Comparison of ENCODE assay signal across 16 mouse cellular contexts in genomic region chr14:54960769-54961168, GRCm38 (mm10). TPM values are rescaled to one million over a fixed set of nuclear protein-coding genes. Genes with fewer than 3 reads are reported as not detected.
DNase-seq lines count a peak whose midpoint lies in the region; ATAC-seq and TF ChIP-seq lines count a peak whose summit lies in the region.
"Had no signal": no experiment of that assay in that cellular context is flagged by ENCODE, and none has a peak within 500 bp of the region (broad histone marks: within the 10 kb centered on the region; RNA-seq: fewer than 3 reads in every experiment).

No protein-coding gene starts in this region.

- TF ChIP-seq POLR2A in brain, embryonic 14.5 days (IDR thresholded peaks at IDR 0.05; ENCODE audit: borderline replicate concordance, extremely low read depth, insufficient read depth, insufficient read length, poor library complexity, severe bottlenecking), result no peak

- intact Hi-C loops in heart, postnatal 10 days (cut with DNase I), result no loop called here
- intact Hi-C loops in gastrocnemius, adult 2 months (cut with DNase I), result no loop called here

- 39% methylated on average over 10 of the region's 10 CpGs for WGBS in heart, embryonic 12.5 days
- 66% methylated on average over 10 of the region's 10 CpGs for whole genome bisulfite sequencing in intestine, postnatal 0 days

- H3K27ac ChIP-seq in heart, embryonic 12.5 days (ENCODE audit: poor library complexity, severe bottlenecking), result peak overlapping the region; percentile 94
- H3K27ac ChIP-seq in gastrocnemius, adult 2 months, result no peak overlapping the region
- no peak overlapping the region for H3K27ac ChIP-seq in intestine, postnatal 0 days (ENCODE audit: low read depth, low read length)
- H3K27ac ChIP-seq: forebrain, embryonic 13.5 days had no signal

- no peak for TF ChIP-seq CTCF in brain, embryonic 14.5 days (IDR thresholded peaks at IDR 0.05; ENCODE audit: borderline replicate concordance, extremely low read depth, insufficient read depth, insufficient read length)
- no peak for TF ChIP-seq CTCF in gastrocnemius, adult 2 months (IDR thresholded peaks at IDR 0.05)
- TF ChIP-seq CTCF in intestine, postnatal 0 days (IDR thresholded peaks at IDR 0.05; ENCODE audit: low read depth), result no peak

- no peaks in the 10 kb centered on the region for H3K9me3 ChIP-seq in heart, embryonic 12.5 days (replicated peaks)
- no peaks in the 10 kb centered on the region for H3K9me3 ChIP-seq in intestine, postnatal 0 days (ENCODE audit: control insufficient read depth)
- H3K9me3 ChIP-seq: forebrain, embryonic 13.5 days had no signal

- peak overlapping the region; percentile 68 for H3K4me2 ChIP-seq in heart, embryonic 12.5 days
- H3K4me2 ChIP-seq in intestine, postnatal 0 days (replicated peaks; ENCODE audit: low read depth), result no peak overlapping the region
- H3K4me2 ChIP-seq: forebrain, embryonic 13.5 days had no signal

- DNase-seq in heart, postnatal 10 days, result no peak
- DNase-seq in CD4-positive helper T cell, adult 2 months (ENCODE audit: low read depth, low spot score), result peak; percentile 16
- peak; percentile 17 for DNase-seq in brain, embryonic 14.5 days (ENCODE audit: low read depth)
- peak; percentile 38 to 66 for DNase-seq in layer of hippocampus, postnatal 14 days (ENCODE audit: low spot score in 2 of 2)
- DNase-seq in gastrocnemius, adult 2 months, result no peak
- DNase-seq in liver, result no peak
- DNase-seq: kidney, adult 11 months; lung, postnatal 10 days had no signal

- H3K36me3 ChIP-seq in heart, embryonic 12.5 days, result peaks cover 82% of the 10 kb centered on the region
- H3K36me3 ChIP-seq in intestine, postnatal 0 days (ENCODE audit: control insufficient read depth, insufficient read depth), result no peaks in the 10 kb centered on the region

- no peaks in the 10 kb centered on the region for H3K27me3 ChIP-seq in heart, embryonic 12.5 days (replicated peaks)
- no peaks in the 10 kb centered on the region for H3K27me3 ChIP-seq in intestine, postnatal 0 days (replicated peaks; ENCODE audit: control insufficient read depth, insufficient read depth, low read length)
- H3K27me3 ChIP-seq: forebrain, embryonic 13.5 days had no signal

- peak overlapping the region; percentile 88 for H3K9ac ChIP-seq in heart, embryonic 12.5 days
- no peak overlapping the region for H3K9ac ChIP-seq in intestine, postnatal 0 days (ENCODE audit: low read depth, low read length)
- H3K9ac ChIP-seq: forebrain, embryonic 13.5 days had no signal

- no peak for ATAC-seq in heart, embryonic 12.5 days (ENCODE audit: insufficient number of reproducible peaks, low FRiP score)
- ATAC-seq in intestine, postnatal 0 days, result no peak
- ATAC-seq: forebrain, embryonic 13.5 days; midbrain, embryonic 16.5 days had no signal

- peaks cover 51% of the 10 kb centered on the region for H3K4me1 ChIP-seq in heart, embryonic 12.5 days (replicated peaks)
- no peaks in the 10 kb centered on the region for H3K4me1 ChIP-seq in intestine, postnatal 0 days (replicated peaks; ENCODE audit: control insufficient read depth, insufficient read depth, low read length)
- H3K4me1 ChIP-seq: forebrain, embryonic 13.5 days had no signal

- H3K4me3 ChIP-seq in heart, embryonic 12.5 days, result peak overlapping the region; percentile 61
- H3K4me3 ChIP-seq in gastrocnemius, adult 2 months, result no peak overlapping the region
- no peak overlapping the region for H3K4me3 ChIP-seq in intestine, postnatal 0 days (ENCODE audit: low read depth, low read length)
- H3K4me3 ChIP-seq: forebrain, embryonic 13.5 days had no signal

RNA-seq across cellular contexts. Expression of gene Myh6, which starts 6.0 kb away (rescaled TPM):
- 2,737 and 2,858 TPM in 2 replicates for polyA plus RNA-seq in heart, embryonic 12.5 days (2016; fragmentation: Nextera tagmentation; extraction: Ambion mirVana)
- over 10,000 TPM; 20,580 to 20,870 TPM for total RNA-seq in heart, postnatal 10 days (2021)
- polyA plus RNA-seq in brain, embryonic 14.5 days (2012; rRNA removed), result 0.05 and 0.18 TPM in 2 replicates
- total RNA-seq in layer of hippocampus, postnatal 14 days (2021), result 1 to 10 TPM; 2.0 to 2.8 TPM
- total RNA-seq in gastrocnemius, adult 2 months (2021), result 100 to 1,000 TPM; 109 to 348 TPM
- polyA plus RNA-seq in intestine, postnatal 0 days (2015; fragmentation: Nextera tagmentation; extraction: Ambion mirVana), result 0.53 TPM in 1 of 2 replicates, not detected in the other
- total RNA-seq: liver, adult 2 months had no signal
- polyA plus RNA-seq: gonadal fat pad, adult 2 months had no signal

RNA-seq across cellular contexts. Expression of gene Gm17428, which starts 16.0 kb away (rescaled TPM):
- polyA plus RNA-seq in heart, embryonic 12.5 days (2016; fragmentation: Nextera tagmentation; extraction: Ambion mirVana), result not detected in 2 replicates
- not detected for total RNA-seq in heart, postnatal 10 days (2021)
- not detected in 2 replicates for polyA plus RNA-seq in brain, embryonic 14.5 days (2012; rRNA removed)
- not detected for total RNA-seq in layer of hippocampus, postnatal 14 days (2021)
- total RNA-seq in gastrocnemius, adult 2 months (2021), result not detected
- polyA plus RNA-seq in intestine, postnatal 0 days (2015; fragmentation: Nextera tagmentation; extraction: Ambion mirVana), result not detected in 2 replicates
- total RNA-seq: ES-E14; liver, adult 2 months had no signal
- polyA plus RNA-seq: forebrain, embryonic 13.5 days; gonadal fat pad, adult 2 months; large intestine, adult 2 months; liver, adult 2 months; midbrain, embryonic 16.5 days had no signal

RNA-seq across cellular contexts. Expression of gene Cmtm5, which starts 24.7 kb away (rescaled TPM):
- polyA plus RNA-seq in heart, embryonic 12.5 days (2016; fragmentation: Nextera tagmentation; extraction: Ambion mirVana), result 0.57 and 0.89 TPM in 2 replicates
- total RNA-seq in heart, postnatal 10 days (2021), result under 1 TPM in 1 of 2 experiments, not detected in 1; 0.91 TPM
- 3.8 and 6.1 TPM in 2 replicates for polyA plus RNA-seq in brain, embryonic 14.5 days (2012; rRNA removed)
- total RNA-seq in layer of hippocampus, postnatal 14 days (2021), result 10 to 100 TPM; 57.9 to 58.0 TPM
- under 1 TPM in 1 of 2 experiments, not detected in 1; 0.25 TPM for total RNA-seq in gastrocnemius, adult 2 months (2021)
- 1.1 and 2.1 TPM in 2 replicates for polyA plus RNA-seq in intestine, postnatal 0 days (2015; fragmentation: Nextera tagmentation; extraction: Ambion mirVana)
- total RNA-seq: ES-E14; liver, adult 2 months had no signal
- polyA plus RNA-seq: liver, adult 2 months had no signal

RNA-seq across cellular contexts. Expression of gene Il25, which starts 28.3 kb away (rescaled TPM):
- not detected in 2 replicates for polyA plus RNA-seq in heart, embryonic 12.5 days (2016; fragmentation: Nextera tagmentation; extraction: Ambion mirVana)
- total RNA-seq in heart, postnatal 10 days (2021), result not detected
- 0.27 and 0.57 TPM in 2 replicates for polyA plus RNA-seq in brain, embryonic 14.5 days (2012; rRNA removed)
- not detected for total RNA-seq in layer of hippocampus, postnatal 14 days (2021)
- not detected for total RNA-seq in gastrocnemius, adult 2 months (2021)
- polyA plus RNA-seq in intestine, postnatal 0 days (2015; fragmentation: Nextera tagmentation; extraction: Ambion mirVana), result not detected in 2 replicates
- total RNA-seq: liver, adult 2 months had no signal
- polyA plus RNA-seq: gonadal fat pad, adult 2 months; liver, adult 2 months had no signal

RNA-seq across cellular contexts. Expression of gene Myh7, which starts 33.7 kb away (rescaled TPM):
- 5,583 and 5,934 TPM in 2 replicates for polyA plus RNA-seq in heart, embryonic 12.5 days (2016; fragmentation: Nextera tagmentation; extraction: Ambion mirVana)
- total RNA-seq in heart, postnatal 10 days (2021), result 1,000 to 10,000 TPM; 1,842 to 1,858 TPM
- polyA plus RNA-seq in brain, embryonic 14.5 days (2012; rRNA removed), result 5.0 and 7.1 TPM in 2 replicates
- total RNA-seq in layer of hippocampus, postnatal 14 days (2021), result 1 to 10 TPM; 4.0 to 5.4 TPM
- total RNA-seq in gastrocnemius, adult 2 months (2021), result 1,000 to 10,000 TPM in 1 of 2 experiments, 100 to 1,000 TPM in 1; 520 to 1,662 TPM
- polyA plus RNA-seq in intestine, postnatal 0 days (2015; fragmentation: Nextera tagmentation; extraction: Ambion mirVana), result 3.9 and 5.6 TPM in 2 replicates
- polyA plus RNA-seq: liver, adult 2 months had no signal

Comparison
In these comparisons a context has a peak if more than half of its experiments do, and no peak if none do; other contexts are left out.
1. DNase-seq: peak in CD4-positive helper T cell, adult 2 months (single experiment), brain, embryonic 14.5 days (single experiment) and layer of hippocampus, postnatal 14 days (2 of 2); none in heart, postnatal 10 days (0 of 2), gastrocnemius, adult 2 months (single experiment) and liver (single experiment).
2. RNA of gene Myh6, which starts 6.0 kb away (total RNA-seq): 20,580 to 20,870 TPM in heart, postnatal 10 days; 109 to 348 TPM in gastrocnemius, adult 2 months and 2.0 to 2.8 TPM in layer of hippocampus, postnatal 14 days; every median in the first group is over 10 times any median in the second.
3. RNA of gene Cmtm5, which starts 24.7 kb away (total RNA-seq): 57.9 to 58.0 TPM in layer of hippocampus, postnatal 14 days; 0.91 TPM in heart, postnatal 10 days and 0.25 TPM in gastrocnemius, adult 2 months; every median in the first group is over 10 times any median in the second.